Mouse (Mus musculus) heart, adult 2 months (tissue): ENCODE data around the gene Frmd3. TPM values are rescaled to one million over a fixed set of nuclear protein-coding genes. Genes with fewer than 3 reads are reported as not detected.

Experiments used
- DNase-seq, 2 experiments: peaks; one replicate each; pipeline ENCODE4 v3.0.0; 2021
- H3K27ac ChIP-seq: fragments of 200-600 bp; 2 replicates; pipeline ENCODE4 v1.8.1; 2022
- H3K27me3 ChIP-seq: fragments of 200-500 bp; 2 replicates; pipeline ENCODE4 v1.6.1; 2012; ENCODE audit warnings: mild to moderate bottlenecking, low read length, inconsistent platforms, mixed read lengths; ENCODE audit not compliant: control insufficient read depth, insufficient read depth
- H3K36me3 ChIP-seq: fragments of 200-500 bp; 2 replicates; pipeline ENCODE4 v1.6.1; 2012; ENCODE audit warnings: low read length, inconsistent platforms; ENCODE audit not compliant: control insufficient read depth, insufficient read depth
- H3K4me1 ChIP-seq: fragments of 200-500 bp; 2 replicates; pipeline ENCODE4 v1.6.1; 2011; ENCODE audit warnings: low read length; ENCODE audit not compliant: control insufficient read depth, insufficient read depth
- H3K4me3 ChIP-seq: fragments of 200-600 bp; 2 replicates; pipeline ENCODE4 v1.8.1; 2022
- H3K79me2 ChIP-seq: fragments of 200-500 bp; replicated peaks from 2 replicates; pipeline ENCODE4 v1.6.1; 2012; ENCODE audit warnings: mild to moderate bottlenecking, inconsistent platforms, low read length, moderate library complexity, mixed read lengths; ENCODE audit not compliant: control insufficient read depth, insufficient read depth
- H3K9ac ChIP-seq: fragments of 200-500 bp; 2 replicates; pipeline ENCODE4 v1.6.1; 2012; ENCODE audit warnings: low read depth, mild to moderate bottlenecking, control low read depth, inconsistent platforms, low read length, mixed read lengths
- CTCF ChIP-seq: fragments of 200-600 bp; IDR thresholded peaks from 2 replicates; pipeline ENCODE4 v1.8.1; 2022; ENCODE audit warnings: antibody characterized with exemption, mild to moderate bottlenecking, moderate library complexity
- EP300 ChIP-seq: fragments of 200-500 bp; IDR thresholded peaks from 2 replicates; pipeline ENCODE4 v1.6.1; 2011; ENCODE audit warnings: low read depth, low read length, control low read depth; ENCODE audit not compliant: insufficient read depth
- POLR2A ChIP-seq: fragments of 200-500 bp; IDR thresholded peaks from 2 replicates; pipeline ENCODE4 v1.6.1; 2011; ENCODE audit warnings: mild to moderate bottlenecking, low read depth, low read length, control low read depth; ENCODE audit not compliant: insufficient read depth
- whole genome bisulfite sequencing: fragments of 180-500 bp; shearing (Covaris S2); methylation state at CpG from one replicate; pipeline ENCODE4 v1.1.7; 2018; 5-methylcytosine and 5-hydroxymethylcytosine counted together
- intact Hi-C: fragments of 180-260 bp; cut with DNase I; formaldehyde crosslinking; loops from one replicate; pipeline ENCODE4 v1.15.1; 2025
- polyA plus RNA-seq: library from polyadenylated mRNA; depleted of rRNA; stranded (reverse); fragments of >200 nt; gene quantifications from 2 replicates; pipeline ENCODE4 v1.2.3, GENCODE M21; 2012; rRNA removed
- total RNA-seq, 2 experiments: library from RNA; stranded (reverse); gene quantifications; 2 replicates each; pipeline ENCODE4 v1.2.3; 2021

Gene Frmd3
- total and polyA plus RNA-seq, 3 experiments, result 0.04 to 0.14 TPM; not detected in 1

DNA sequence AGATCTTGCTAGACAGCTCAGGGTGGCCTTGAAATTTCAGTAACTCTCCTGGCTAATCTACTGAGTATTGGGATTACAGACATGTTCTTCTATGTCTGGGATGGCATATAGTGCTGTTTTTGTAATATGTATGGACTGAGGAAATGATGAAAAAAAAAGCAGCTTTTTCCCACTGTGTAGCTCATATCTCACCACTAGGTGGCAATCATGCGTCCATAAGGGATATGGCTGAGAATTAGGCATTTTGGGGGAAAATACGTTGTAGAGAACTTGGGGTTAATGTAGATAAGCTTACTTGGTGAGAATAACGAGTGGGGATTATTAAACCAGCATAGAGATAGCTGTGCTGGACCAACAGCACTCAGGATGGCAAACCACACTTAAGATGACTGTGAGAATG lies 209.1 kb downstream of the Frmd3 start:
- Histone ChIP-seq H3K79me2 (no peaks in the 10 kb centered on the region), H3K4me3 (no peak overlapping the region), H3K4me1 (no peaks in the 10 kb centered on the region), H3K9ac (no peak overlapping the region), H3K36me3 (no peaks in the 10 kb centered on the region), H3K27me3 (no peaks in the 10 kb centered on the region), H3K27ac (no peak overlapping the region)
- TF ChIP-seq CTCF, result peak; percentile 75
- no peak for TF ChIP-seq POLR2A
- intact Hi-C loops, result no loop called here
- no peak for DNase-seq
- WGBS, result 21% methylated on average over 3 of the region's 3 CpGs

DNA sequence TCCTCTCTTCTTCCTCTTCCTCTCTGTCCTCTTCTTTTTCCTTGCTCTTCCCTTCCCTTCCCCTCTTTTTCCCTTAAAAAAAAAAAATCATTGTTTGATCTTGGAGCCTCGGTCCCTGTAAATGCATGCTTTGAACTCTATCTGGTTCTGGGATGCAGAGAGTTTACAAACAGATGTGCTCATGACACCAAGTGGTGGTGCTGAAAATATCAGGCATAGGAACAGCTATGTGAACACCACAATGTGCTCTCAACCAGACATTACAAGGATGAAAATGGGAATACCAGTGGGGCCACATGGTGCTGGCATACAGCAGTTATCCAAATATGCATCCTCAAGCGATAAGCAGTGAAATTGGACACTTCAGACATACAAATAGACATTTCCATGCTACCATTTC lies 211.0 kb downstream of the Frmd3 start:
- Histone ChIP-seq H3K9ac (no peak overlapping the region), H3K27ac (no peak overlapping the region), H3K27me3 (no peaks in the 10 kb centered on the region), H3K79me2 (no peaks in the 10 kb centered on the region), H3K4me3 (no peak overlapping the region), H3K4me1 (no peaks in the 10 kb centered on the region), H3K36me3 (no peaks in the 10 kb centered on the region)
- WGBS, result 71% methylated on average over 2 of the region's 2 CpGs
- intact Hi-C loops, result no loop called here
- peak; percentile 27; the same call in 1 of the 2 replicates for TF ChIP-seq CTCF
- no peak for TF ChIP-seq POLR2A
- TF ChIP-seq EP300, result no peak
- no peak for DNase-seq

DNA sequence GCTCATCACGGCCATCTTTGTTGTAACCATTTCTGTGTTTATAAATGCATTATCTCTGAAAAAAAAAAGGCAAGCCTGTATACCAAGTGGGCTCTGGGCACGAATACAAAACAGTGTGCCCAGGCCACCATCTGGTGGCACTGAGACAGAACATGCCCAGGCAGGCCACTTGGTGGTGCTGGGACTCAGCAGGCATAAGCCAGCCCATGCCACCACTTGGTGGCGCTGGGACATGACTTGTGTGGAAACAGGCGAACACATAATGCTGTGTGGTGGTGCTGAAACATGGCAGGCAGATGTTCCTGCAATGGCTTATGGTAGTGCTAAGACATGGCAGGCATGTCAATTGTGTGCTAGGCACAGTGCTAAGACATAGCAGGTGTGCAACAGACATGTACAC lies 217.8 kb downstream of the Frmd3 start:
- H3K27me3 ChIP-seq, result no peaks in the 10 kb centered on the region
- WGBS, result 75% methylated on average over 4 of the region's 4 CpGs
- no peaks in the 10 kb centered on the region for H3K79me2 ChIP-seq
- H3K4me1 ChIP-seq, result no peaks in the 10 kb centered on the region
- no peak overlapping the region for H3K27ac ChIP-seq
- no peak overlapping the region for H3K9ac ChIP-seq
- no peak for TF ChIP-seq CTCF
- no peak for TF ChIP-seq POLR2A
- no peak for TF ChIP-seq EP300
- intact Hi-C loops, result no loop called here
- DNase-seq, result no peak
- H3K36me3 ChIP-seq, result no peaks in the 10 kb centered on the region
- H3K4me3 ChIP-seq, result no peak overlapping the region

DNA sequence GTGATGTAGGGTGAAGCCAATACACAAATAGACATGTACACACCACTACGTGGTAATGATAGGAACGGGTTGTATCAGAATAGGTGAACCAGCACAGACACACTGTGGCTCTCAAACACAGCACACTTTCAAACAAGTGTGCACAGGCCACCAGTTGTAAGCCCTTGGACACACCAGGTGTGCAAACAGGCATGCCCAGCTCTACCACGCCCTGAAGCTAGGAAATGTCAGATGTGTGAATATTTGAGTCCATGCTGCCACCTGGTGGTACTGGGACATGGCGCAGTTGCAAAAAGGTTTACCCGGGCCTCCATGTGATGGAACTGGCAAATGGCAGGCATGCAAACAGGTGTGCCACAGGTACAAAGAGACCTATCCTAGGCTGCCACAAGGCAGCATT lies 218.2 kb downstream of the Frmd3 start:
- TF ChIP-seq EP300, result no peak
- no peak for TF ChIP-seq POLR2A
- TF ChIP-seq CTCF, result peak; percentile 64
- WGBS, result 63% methylated on average over 5 of the region's 5 CpGs
- intact Hi-C loops, result no loop called here
- no peak overlapping the region for H3K4me3 ChIP-seq
- no peaks in the 10 kb centered on the region for H3K79me2 ChIP-seq
- H3K4me1 ChIP-seq, result no peaks in the 10 kb centered on the region
- no peak overlapping the region for H3K27ac ChIP-seq
- no peaks in the 10 kb centered on the region for H3K36me3 ChIP-seq
- no peak overlapping the region for H3K9ac ChIP-seq
- peak in 1 of 2 experiments; percentile 14 for DNase-seq
- no peaks in the 10 kb centered on the region for H3K27me3 ChIP-seq

DNA sequence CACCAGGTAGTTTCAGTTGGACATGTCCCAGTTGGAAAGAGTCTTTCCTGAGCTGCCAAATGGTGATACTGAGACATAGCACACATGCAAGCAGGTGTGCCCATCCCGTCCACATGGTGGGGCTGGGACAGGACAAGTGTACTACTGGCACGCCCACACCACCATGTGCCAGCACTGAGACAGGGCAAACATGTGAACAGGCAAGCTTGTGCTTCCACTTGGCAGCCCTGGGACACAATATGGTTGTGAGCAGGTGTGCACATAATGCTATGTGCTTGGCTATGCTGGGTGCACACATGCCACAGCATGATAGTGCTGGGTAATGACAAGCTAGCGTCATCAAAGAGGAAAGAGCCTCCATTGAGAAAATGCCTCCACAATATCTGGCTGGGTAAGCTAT lies 220.3 kb downstream of the Frmd3 start:
- H3K36me3 ChIP-seq, result no peaks in the 10 kb centered on the region
- TF ChIP-seq POLR2A (no peak), CTCF (no peak), EP300 (no peak)
- H3K9ac ChIP-seq, result no peak overlapping the region
- no peaks in the 10 kb centered on the region for H3K27me3 ChIP-seq
- H3K4me1 ChIP-seq, result no peaks in the 10 kb centered on the region
- intact Hi-C loops, result no loop called here
- H3K79me2 ChIP-seq, result no peaks in the 10 kb centered on the region
- 77% methylated on average over 3 of the region's 3 CpGs for WGBS
- H3K27ac ChIP-seq, result no peak overlapping the region
- H3K4me3 ChIP-seq, result no peak overlapping the region
- DNase-seq, result no peak

DNA sequence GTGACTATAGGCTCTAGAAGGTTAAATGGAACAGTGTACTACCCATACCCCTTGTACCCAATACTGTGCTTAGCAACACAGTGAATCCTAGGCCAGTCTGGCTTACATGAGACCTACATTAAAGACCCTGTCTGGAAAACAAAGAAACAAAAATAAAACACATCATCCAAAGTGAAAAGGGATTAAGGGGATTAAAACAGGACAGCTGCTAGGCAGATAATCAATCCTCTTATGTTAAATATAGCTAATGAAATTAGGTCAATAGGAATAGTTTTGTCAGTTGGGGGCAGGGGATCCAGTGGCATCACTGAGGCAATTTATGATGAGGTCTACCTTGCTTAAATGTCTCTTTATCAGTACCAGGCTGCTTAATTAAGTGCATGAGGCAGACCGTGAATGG lies 228.9 kb downstream of the Frmd3 start, which contains the start of gene Kdm4c:
Gene Kdm4c, plus strand, starts transcription at position 322 of the 400 bp plus-strand sequence.
- Histone ChIP-seq H3K79me2 (no peaks in the 10 kb centered on the region), H3K4me1 (no peaks in the 10 kb centered on the region), H3K9ac (no peak within 1 kb of the TSS), H3K36me3 (no peaks in the 10 kb centered on the region), H3K27ac (no peak within 1 kb of the TSS), H3K4me3 (no peak within 1 kb of the TSS), H3K27me3 (no peaks in the 10 kb centered on the region)
- no peak for DNase-seq
- intact Hi-C loops, result no loop called here
- WGBS, result 92% methylated on average over 1 of the region's 1 CpGs
- TF ChIP-seq CTCF, result no peak
- TF ChIP-seq EP300, result no peak
- no peak for TF ChIP-seq POLR2A

Other genes starting within 250 kb of the Frmd3 start
- gene Rasef, start 222.4 kb upstream of the Frmd3 start, total RNA-seq, result under 1 TPM; 0.60 to 0.77 TPM
- 0.32 and 0.51 TPM in 2 replicates for gene Rasef, start 222.4 kb upstream of the Frmd3 start, polyA plus RNA-seq
- not detected for gene Gm11758, start 137.2 kb upstream of the Frmd3 start, total RNA-seq
- gene Gm11758, start 137.2 kb upstream of the Frmd3 start, polyA plus RNA-seq, result not detected in 2 replicates
- gene Gm11757, start 122.3 kb upstream of the Frmd3 start, total RNA-seq, result not detected
- not detected in 2 replicates for gene Gm11757, start 122.3 kb upstream of the Frmd3 start, polyA plus RNA-seq
- not detected for gene Gm13871, start 107.5 kb upstream of the Frmd3 start, total RNA-seq
- gene Gm13871, start 107.5 kb upstream of the Frmd3 start, polyA plus RNA-seq, result not detected in 2 replicates
- 1 to 10 TPM; 3.9 to 4.6 TPM for gene Gm11756, start 92.7 kb upstream of the Frmd3 start, total RNA-seq
- gene Gm11756, start 92.7 kb upstream of the Frmd3 start, polyA plus RNA-seq, result 2.7 and 4.0 TPM in 2 replicates
- gene 2310002L09Rik, start 62.6 kb upstream of the Frmd3 start, total RNA-seq, result 10 to 100 TPM; 38.2 to 42.9 TPM
- gene 2310002L09Rik, start 62.6 kb upstream of the Frmd3 start, polyA plus RNA-seq, result 17.1 and 42.1 TPM in 2 replicates
- gene Kdm4c, start 229.1 kb downstream of the Frmd3 start, total RNA-seq, result 10 to 100 TPM; 10.8 to 10.9 TPM
- 1.8 and 4.3 TPM in 2 replicates for gene Kdm4c, start 229.1 kb downstream of the Frmd3 start, polyA plus RNA-seq